Comparison of ENCODE assay signal across 11 mouse cellular contexts in the genomic region with DNA sequence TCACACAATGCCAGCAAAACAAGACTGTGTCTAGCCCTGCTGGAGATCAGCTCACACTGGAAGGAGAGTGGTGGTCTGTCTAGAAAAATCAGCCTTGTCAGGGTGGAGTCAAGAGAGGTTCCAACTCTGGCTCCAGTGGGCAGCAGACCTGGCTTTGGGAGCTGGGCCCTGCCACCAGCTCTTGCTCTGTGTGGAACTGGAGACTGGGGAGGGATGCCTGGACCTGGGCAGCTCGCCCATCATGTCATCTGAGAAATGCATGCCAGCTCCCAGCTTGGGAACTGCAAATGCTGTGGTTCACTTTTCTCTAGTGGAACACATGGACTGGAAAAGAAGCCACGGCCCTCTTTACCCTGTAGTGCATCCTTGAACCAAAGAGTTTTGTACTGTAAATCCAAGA. TPM values are rescaled to one million over a fixed set of nuclear protein-coding genes. Genes with fewer than 3 reads are reported as not detected.
DNase-seq lines count a peak whose midpoint lies in the region; TF ChIP-seq lines count a peak whose summit lies in the region.
"Had no signal": no experiment of that assay in that cellular context is flagged by ENCODE, and none has a peak within 500 bp of the region (broad histone marks: within the 10 kb centered on the region; RNA-seq: fewer than 3 reads in every experiment).

No protein-coding gene starts in this region.

- TF ChIP-seq CTCF in layer of hippocampus, adult 2 months (conservative IDR thresholded peaks at IDR 0.05), result no peak

- intact Hi-C loops in gastrocnemius, postnatal 14 days (cut with DNase I; ENCODE audit: low total_unique reads), result no loop called here

- no peak overlapping the region for H3K4me3 ChIP-seq in layer of hippocampus, adult 2 months
- H3K4me3 ChIP-seq: embryonic facial prominence, embryonic 13.5 days; megakaryocyte, embryonic 14.5 days had no signal

- DNase-seq in adrenal gland, postnatal 10 days, result peak; percentile 54
- DNase-seq in adrenal gland, adult (ENCODE audit: inconsistent age in 2 of 2, low spot score in 1 of 2), result no peak
- peak; percentile 27 to 44 for DNase-seq in layer of hippocampus, postnatal 10 days (ENCODE audit: low spot score in 2 of 2)
- no peak for DNase-seq in layer of hippocampus, adult 2 months (ENCODE audit: low spot score in 2 of 2)
- peak; percentile 56 for DNase-seq in cerebellum, adult 8-10 months
- peak; percentile 69 for DNase-seq in gastrocnemius, postnatal 14 days
- no peak for DNase-seq in liver
- no peak for DNase-seq in kidney, postnatal 36 days
- DNase-seq: thymus, adult 18-20 months had no signal

- H3K27ac ChIP-seq in layer of hippocampus, adult 2 months, result no peak overlapping the region
- H3K27ac ChIP-seq: embryonic facial prominence, embryonic 13.5 days had no signal

RNA-seq across cellular contexts. Expression of gene Fbln5, which starts 8.3 kb away (rescaled TPM):
- total RNA-seq in adrenal gland, postnatal 10 days (2021), result 10 to 100 TPM; 60.7 to 81.7 TPM
- 10 to 100 TPM; 13.8 to 15.3 TPM for total RNA-seq in layer of hippocampus, postnatal 10 days (2021)
- 1 to 10 TPM; 3.6 to 4.9 TPM for total RNA-seq in layer of hippocampus, adult 2 months (2021)
- 10 to 100 TPM; 34.2 to 39.6 TPM for total RNA-seq in gastrocnemius, postnatal 14 days (2021)

Comparison
In these comparisons a context has a peak if more than half of its experiments do, and no peak if none do; other contexts are left out.
1. DNase-seq: peak in adrenal gland, postnatal 10 days (single experiment), layer of hippocampus, postnatal 10 days (2 of 2), cerebellum, adult 8-10 months (single experiment) and gastrocnemius, postnatal 14 days (single experiment); none in adrenal gland, adult (0 of 2), layer of hippocampus, adult 2 months (0 of 2), liver (single experiment) and kidney, postnatal 36 days (0 of 2).